Mouse (Mus musculus) A20 (cell line): ENCODE measurements around the gene Cyp2s1.
"Not testable (repeated sequence)": the region's sequence is repeated elsewhere in the genome, so short reads cannot be mapped to it uniquely, and the experiment has no call there.

ENCODE experiments used
- DNase-seq: peaks from one replicate; pipeline ENCODE4 v3.0.0-alpha.2; 2011; ENCODE audit warnings: low read depth, low spot score

Cyp2s1 gene

GRCm38 (mm10) chr7:25812195-25812594, 4.5 kb downstream of the Cyp2s1 start:
- DNase-seq: no peak

GRCm38 (mm10) chr7:25811716-25812115, 5.0 kb downstream of the Cyp2s1 start:
- DNase-seq: no peak

- peak; percentile 50 for DNase-seq
Observed at GRCm38 (mm10) chr7:25805631-25806343, 10.9 kb downstream of the Cyp2s1 start.

DNA sequence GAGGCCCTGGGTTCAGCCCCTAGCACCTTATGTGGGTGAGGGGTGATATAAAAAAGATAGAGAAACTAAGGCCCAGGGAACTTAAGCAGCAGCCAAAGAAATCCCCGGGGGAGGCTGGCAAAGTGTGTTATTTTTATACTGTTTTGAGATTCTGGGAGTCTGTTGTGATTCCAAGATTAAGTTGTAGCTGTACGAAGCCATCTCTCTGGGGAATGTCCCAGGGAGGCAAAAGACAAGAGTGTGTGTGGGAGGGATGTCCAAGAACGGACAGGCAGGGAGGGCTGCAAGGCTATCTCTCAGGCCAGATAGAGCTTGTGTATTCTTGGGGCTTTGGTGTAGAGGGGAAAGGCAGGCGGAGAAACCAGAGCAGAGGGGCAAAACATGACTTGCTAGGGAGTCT, 11.9 kb downstream of the Cyp2s1 start:
- no peak for DNase-seq

DNA sequence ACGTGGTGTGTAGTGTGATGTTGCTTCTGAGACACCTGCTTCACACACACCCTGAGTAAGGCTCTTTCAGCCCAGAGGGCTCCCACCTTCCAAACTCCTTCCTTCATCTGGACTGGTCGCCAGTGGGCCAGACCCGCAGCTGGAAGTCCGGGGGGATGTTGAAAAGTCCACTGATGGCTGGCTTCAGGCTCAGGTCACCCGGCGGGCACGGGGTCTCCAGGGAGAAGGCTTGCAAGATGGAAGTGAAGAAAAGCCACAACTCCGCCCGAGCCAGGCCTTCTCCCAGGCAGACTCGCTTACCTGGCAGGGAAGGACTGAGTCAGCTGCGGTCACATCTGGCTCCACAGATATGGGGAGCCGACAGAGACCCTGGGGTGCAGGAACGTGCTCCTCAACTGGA, 13.3 kb downstream of the Cyp2s1 start:
- DNase-seq: no peak

- no peak for DNase-seq
Observed at GRCm38 (mm10) chr7:25802241-25803125, 14.2 kb downstream of the Cyp2s1 start.

DNA sequence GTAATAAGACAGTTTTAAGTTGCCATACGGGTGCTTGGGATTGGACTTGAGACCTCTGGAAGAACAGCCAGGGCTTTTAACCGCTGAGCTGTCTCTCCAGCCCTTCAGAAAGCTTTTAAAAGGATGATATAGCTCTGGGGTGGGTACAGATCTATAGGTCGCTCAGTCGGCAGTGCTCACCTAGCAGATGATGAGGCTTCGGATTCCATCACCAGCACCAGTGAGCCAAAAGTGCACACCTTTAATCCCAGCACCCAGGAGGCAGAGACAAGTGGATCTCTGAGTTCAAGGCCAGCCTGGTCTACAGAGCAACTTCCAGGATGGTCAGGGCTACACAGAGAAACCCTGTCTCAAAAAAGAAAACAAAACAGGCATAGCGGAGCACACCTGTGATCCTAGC, 15.7 kb downstream of the Cyp2s1 start:
- no peak for DNase-seq

- DNase-seq: no peak
Observed at GRCm38 (mm10) chr7:25799369-25799768, 17.3 kb downstream of the Cyp2s1 start.

GRCm38 (mm10) chr7:25798540-25798939, 18.2 kb downstream of the Cyp2s1 start:
- DNase-seq: no peak

- no peak for DNase-seq
Observed at GRCm38 (mm10) chr7:25794775-25795174, 21.9 kb downstream of the Cyp2s1 start.

GRCm38 (mm10) chr7:25793679-25794078, 23.0 kb downstream of the Cyp2s1 start:
- peak; percentile 24 for DNase-seq

DNA sequence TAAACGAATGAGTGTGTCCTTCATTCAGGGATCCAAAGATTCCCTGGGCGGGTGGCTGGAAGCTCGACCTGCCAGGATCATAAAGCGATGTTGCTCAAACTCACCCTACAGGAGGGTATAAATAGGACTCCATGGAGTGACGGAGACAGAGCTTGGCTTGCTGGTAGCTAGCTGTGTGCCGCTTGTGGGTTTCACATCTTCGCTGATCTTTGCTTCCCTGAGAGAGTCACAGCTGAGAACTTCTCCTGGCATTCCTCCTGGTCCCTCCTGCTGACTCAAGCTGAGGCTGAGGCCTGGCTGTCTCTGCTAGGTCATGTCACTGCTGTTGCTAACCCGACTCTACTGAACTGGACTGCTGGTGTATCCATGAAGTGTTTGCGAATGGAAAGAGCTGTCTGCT, 23.7 kb downstream of the Cyp2s1 start:
- not testable (repeated sequence) for DNase-seq

DNA sequence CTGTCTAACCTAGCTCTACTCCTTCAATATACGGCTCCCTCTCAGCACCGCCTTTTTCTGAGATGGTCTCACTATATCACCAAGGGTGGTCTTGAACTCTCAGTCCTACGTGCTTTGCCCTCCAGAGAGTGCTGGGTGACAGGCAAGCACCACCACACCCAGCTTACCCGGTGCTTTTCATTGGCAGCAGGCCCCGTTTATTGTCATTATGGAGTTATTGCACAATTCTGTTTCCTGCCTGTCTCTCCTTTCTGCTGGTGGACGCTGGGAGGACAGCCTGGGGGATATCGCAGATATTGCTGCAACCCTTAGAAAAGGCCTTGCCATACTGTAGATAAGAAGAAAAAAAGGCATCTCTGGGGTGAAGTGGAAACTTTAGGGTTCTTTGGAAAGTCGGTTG, 26.1 kb downstream of the Cyp2s1 start:
- DNase-seq: no peak

DNA sequence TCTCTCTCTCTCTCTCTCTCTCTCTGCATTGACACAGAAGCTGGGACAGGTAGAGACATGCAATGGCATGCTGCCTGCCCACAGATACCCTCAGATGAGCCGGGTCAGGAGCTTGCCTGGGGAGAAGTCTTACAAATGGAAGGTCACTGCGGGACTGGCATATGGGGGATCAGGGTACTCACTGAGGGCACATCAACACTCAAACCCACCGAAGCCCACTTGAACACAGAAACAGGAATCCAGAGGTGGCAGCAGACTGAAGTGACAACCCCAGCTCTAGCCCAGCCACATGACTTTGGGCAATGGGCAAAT, 27.6 kb downstream of the Cyp2s1 start:
- DNase-seq: no peak

DNA sequence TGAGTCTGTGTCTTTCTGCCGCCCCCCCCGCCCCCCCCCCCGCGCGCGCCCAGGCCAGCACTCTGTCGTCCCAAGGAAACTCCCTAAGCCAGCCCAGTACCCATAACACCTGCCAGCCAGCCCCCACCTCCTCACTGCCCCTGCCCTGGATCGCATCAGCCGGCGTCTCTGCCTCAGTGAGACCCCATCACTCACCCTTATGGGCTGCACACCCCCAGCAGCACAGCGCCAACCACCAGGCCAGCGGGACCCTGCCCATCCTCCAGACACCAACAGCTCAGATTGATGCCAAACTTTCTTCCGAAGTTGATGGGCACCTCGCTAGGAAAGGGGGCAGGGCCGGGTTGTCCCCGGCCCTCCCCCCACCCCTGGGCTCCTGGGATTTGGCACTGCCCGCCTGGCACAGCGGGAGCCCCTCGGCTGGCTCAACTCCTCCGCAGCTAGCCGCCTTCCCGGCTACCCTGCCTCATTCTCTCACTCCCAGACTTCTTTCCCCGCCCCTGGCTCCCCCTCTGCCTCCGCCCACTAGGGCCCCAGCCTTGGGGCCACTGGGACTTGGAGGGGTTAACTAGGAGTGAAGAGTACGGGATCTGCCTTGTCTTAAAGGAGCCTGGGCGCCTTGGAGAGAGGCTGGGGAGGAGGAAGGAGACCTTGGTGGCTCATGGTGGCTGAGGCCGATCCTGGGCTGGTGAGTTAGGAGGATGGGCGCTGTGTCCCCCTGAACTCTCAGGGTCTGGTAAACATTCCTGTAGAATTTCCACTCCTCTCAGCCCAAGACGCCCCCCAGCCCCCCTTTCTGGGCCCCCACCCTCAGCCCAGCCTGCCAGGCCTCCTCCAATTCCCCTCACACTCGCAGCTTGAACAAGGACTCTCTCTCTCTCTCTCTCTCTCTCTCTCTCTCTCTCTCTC, 28.2 kb downstream of the Cyp2s1 start, which contains the start of gene Axl:
TSS of gene Axl (minus strand) at position 486 of the 909 bp plus-strand sequence.
- no peak for DNase-seq

- no peak for DNase-seq
Observed at GRCm38 (mm10) chr7:25787456-25788219, 29.1 kb downstream of the Cyp2s1 start.

DNA sequence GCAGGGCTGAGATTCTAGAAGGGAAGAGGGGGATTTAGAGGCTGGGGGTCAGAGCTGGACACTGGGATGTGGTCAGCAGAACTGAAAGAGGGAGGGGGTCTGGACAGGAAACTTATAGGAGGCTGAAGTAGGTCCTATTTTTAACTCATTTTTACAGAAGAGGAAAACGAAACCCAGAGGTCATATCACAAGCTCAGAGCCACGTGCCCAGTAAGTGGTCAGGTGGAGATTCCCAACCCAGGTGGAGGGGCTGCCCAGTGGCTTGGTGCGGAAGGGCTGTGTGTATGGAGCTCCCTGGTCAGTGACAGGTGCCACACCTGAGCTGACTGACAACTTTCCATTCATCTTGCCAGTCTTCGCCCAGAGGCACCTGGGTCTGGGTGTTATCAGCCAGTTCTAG, 29.7 kb downstream of the Cyp2s1 start:
- no peak for DNase-seq

DNA sequence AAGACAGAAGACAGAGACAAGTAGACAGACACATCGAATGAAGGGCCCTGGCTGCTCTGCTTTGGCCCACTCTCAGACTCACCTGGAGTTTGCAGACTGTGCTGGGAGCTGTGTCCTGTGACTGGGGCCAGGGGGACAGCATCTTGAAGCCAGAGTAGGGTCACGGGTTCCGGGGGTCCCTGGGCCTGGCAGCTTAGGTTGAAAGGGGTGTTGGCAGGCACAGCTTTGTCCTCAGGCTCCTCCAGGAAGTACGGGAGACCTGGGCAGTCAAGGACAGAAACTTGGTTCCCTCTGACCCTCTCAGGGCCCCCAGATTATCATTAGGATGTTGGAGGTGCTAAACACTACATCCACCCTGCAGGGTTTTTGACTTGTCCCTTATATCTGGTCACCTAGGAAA, 31.0 kb downstream of the Cyp2s1 start:
- DNase-seq: no peak

GRCm38 (mm10) chr7:25784808-25785207, 31.9 kb downstream of the Cyp2s1 start:
- DNase-seq: no peak

GRCm38 (mm10) chr7:25783746-25784145, 33.0 kb downstream of the Cyp2s1 start:
- no peak for DNase-seq

GRCm38 (mm10) chr7:25782744-25783143, 34.0 kb downstream of the Cyp2s1 start:
- no peak for DNase-seq
